Mouse (Mus musculus) mouse embryonic stem cell (cell line): Measurements from ENCODE around the gene Hdac9.

Experiments used
- in situ Hi-C, 2 experiments: fragments of 300-500 bp; cut with MboI; formaldehyde crosslinking; loops; 1 replicate in 1 of 2; 3 replicates in 1 of 2; pipeline ENCODE4 v1.14.3; 2019 to 2020; ENCODE audit warnings: low sequenced_read_pairs in 2 of 2, low pct_unique_long_range_greater_than_20kb in 1 of 2, mixed read lengths in 1 of 2; ENCODE audit not compliant: unreplicated experiment in 1 of 2

Hdac9 gene

GRCm38 (mm10) chr12:34916995-34917394 lies at the start of gene Hdac9:
TSS of gene Hdac9 (minus strand) at chr12:34917095.
- in situ Hi-C loops, result no loop called here

- in situ Hi-C loops, result loop anchor here (25.0 kb wide), 1 partner anchor 238 kb away; no protein-coding TSS in a partner anchor
Measured at GRCm38 (mm10) chr12:34949066-34949706, 32.3 kb upstream of the Hdac9 start.

- in situ Hi-C loops, result loop anchor here (25.0 kb wide), 1 partner anchor 249 kb away; no protein-coding TSS in a partner anchor
Measured at GRCm38 (mm10) chr12:34937918-34938317, 21.0 kb upstream of the Hdac9 start.

GRCm38 (mm10) chr12:34908008-34908407 lies 8.9 kb downstream of the Hdac9 start:
- in situ Hi-C loops, result no loop called here

GRCm38 (mm10) chr12:34907506-34907850 lies 9.4 kb downstream of the Hdac9 start:
- in situ Hi-C loops, result no loop called here

GRCm38 (mm10) chr12:34906704-34907505 lies 10.0 kb downstream of the Hdac9 start:
- in situ Hi-C loops, result no loop called here

GRCm38 (mm10) chr12:34906376-34906703 lies 10.6 kb downstream of the Hdac9 start:
- in situ Hi-C loops, result no loop called here

- in situ Hi-C loops, result no loop called here
Measured at GRCm38 (mm10) chr12:34900241-34900640, 16.7 kb downstream of the Hdac9 start.

- in situ Hi-C loops, result no loop called here
Measured at GRCm38 (mm10) chr12:34894867-34895266, 22.0 kb downstream of the Hdac9 start.

- in situ Hi-C loops, result no loop called here
Measured at GRCm38 (mm10) chr12:34888694-34889093, 28.2 kb downstream of the Hdac9 start.

GRCm38 (mm10) chr12:34874926-34875325 lies 42.0 kb downstream of the Hdac9 start:
- in situ Hi-C loops, result no loop called here

- in situ Hi-C loops, result no loop called here
Measured at GRCm38 (mm10) chr12:34871028-34871427, 45.9 kb downstream of the Hdac9 start.

- in situ Hi-C loops, result no loop called here
Measured at GRCm38 (mm10) chr12:34841196-34841595, 75.7 kb downstream of the Hdac9 start.

- in situ Hi-C loops, result no loop called here
Measured at GRCm38 (mm10) chr12:34837318-34837717, 79.6 kb downstream of the Hdac9 start.

GRCm38 (mm10) chr12:34836864-34837263 lies 80.0 kb downstream of the Hdac9 start:
- in situ Hi-C loops, result no loop called here

- in situ Hi-C loops, result no loop called here
Measured at GRCm38 (mm10) chr12:34836085-34836484, 80.8 kb downstream of the Hdac9 start.

GRCm38 (mm10) chr12:34835493-34835892 lies 81.4 kb downstream of the Hdac9 start:
- in situ Hi-C loops, result no loop called here

GRCm38 (mm10) chr12:34828684-34829083 lies 88.2 kb downstream of the Hdac9 start:
- in situ Hi-C loops, result no loop called here

- in situ Hi-C loops, result no loop called here
Measured at GRCm38 (mm10) chr12:34826931-34827330, 90.0 kb downstream of the Hdac9 start.

GRCm38 (mm10) chr12:34820229-34820628 lies 96.7 kb downstream of the Hdac9 start:
- in situ Hi-C loops, result no loop called here
